Mouse (Mus musculus): Measurements from ENCODE around the gene Ube2o.

Gene Ube2o

DNA sequence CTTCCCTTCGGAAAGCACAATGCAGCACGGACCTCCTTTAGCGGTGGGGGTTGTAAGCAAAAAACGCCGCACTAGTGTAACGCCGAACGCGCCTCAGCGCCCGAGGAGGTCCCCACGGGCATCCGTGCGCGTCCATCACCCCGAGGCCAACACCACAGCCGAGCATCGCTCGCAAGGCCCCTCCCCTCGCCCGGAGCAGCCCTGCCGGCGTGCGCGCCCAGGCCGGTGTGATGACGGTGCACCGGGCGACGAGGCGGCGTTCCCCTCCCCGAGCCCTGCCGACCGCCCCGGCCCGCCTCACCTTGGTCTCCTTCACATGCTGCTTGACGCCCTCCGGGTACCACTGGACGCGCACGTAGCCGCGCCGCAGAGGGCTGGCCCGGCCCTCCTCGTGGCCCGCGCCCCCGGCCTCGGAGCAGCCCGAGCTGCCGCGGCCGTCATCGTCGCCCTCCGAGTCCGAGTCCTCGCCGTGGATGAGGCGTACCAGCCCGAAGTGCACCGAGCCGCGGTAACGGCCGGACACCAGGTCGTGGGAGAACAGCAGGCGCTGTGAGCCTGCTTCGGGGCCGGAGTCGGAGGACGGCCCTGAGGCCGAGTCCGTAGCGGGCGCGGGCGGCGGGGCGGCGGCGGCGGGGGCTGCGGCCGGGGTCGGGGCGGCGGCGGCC is 404 bp downstream of the Ube2o start:
- DNase-seq (ENCODE audit: low spot score in 2 of 2) = peak; percentile 48 to 59

DNA sequence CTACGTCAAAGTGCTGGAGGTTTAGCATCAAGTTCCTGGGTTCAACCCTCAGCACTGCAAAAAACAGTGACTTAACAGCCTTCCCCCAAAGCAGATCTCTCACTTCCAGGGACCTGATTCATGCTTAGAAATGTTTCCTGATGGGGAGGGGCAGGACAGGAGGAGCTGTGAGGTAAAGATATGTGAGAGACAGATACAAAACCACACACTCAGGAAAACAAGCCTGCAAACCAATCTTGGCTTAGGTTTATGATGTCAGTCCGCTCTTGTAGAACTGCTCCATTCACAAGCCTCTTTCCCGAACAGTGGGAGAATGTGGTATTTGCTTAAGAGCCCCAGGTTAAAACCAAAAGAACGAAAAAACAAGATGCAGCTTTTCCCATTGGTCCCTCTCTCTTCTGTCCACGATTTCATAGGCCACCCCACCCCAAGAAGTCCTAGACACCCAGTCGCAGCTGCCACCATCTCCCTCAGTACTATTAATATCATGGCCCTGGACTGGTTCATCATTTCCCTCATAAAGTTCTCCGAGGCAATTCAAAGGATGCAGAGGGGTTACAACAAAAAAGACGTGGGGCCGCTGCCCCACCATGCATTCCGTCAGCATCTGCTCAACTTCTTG is 1.1 kb downstream of the Ube2o start:
- peak in 1 of 2 experiments; percentile 31 for DNase-seq (ENCODE audit: low spot score in 2 of 2)

DNA sequence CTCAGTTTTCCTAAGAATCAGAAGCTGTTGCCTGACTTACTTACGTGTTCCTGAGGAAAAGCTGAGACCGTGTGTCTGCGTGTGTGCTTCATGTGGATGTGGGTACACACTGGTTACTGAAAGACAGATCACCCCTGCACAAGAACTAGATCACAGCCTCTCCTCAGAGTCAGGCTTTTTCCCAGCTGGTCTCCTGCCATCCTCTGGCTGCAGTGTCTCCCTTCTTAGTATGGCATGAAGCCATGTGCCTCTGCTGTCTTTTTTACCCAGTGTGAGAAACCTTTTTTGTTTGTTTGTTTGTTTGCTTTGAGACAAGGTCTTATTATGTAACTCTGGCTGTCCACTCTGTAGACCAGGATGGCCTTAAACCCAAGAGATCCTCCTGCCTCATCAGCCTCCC is 2.0 kb downstream of the Ube2o start:
- no peak for DNase-seq (ENCODE audit: low spot score in 2 of 2)

DNA sequence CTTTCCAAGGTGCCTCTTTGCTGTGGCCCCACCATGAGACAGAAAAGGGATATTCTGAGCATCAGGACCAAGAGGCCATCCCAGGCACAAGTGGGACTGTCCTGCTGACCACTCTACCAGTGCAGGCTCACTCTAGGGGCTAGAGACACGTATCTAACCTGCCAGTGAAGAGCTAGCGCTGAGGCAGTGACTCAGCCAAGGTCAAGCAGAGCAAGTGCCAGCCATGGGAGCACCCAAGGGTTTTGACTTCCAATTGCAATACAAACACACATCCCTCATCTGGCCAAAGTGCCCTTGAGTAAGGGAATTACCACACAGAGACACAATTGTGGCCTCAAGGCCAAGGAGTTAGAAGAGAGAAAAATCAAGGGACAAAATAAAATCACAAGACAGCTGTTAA is 5.9 kb downstream of the Ube2o start:
- DNase-seq (ENCODE audit: low spot score in 2 of 2) = no peak

DNA sequence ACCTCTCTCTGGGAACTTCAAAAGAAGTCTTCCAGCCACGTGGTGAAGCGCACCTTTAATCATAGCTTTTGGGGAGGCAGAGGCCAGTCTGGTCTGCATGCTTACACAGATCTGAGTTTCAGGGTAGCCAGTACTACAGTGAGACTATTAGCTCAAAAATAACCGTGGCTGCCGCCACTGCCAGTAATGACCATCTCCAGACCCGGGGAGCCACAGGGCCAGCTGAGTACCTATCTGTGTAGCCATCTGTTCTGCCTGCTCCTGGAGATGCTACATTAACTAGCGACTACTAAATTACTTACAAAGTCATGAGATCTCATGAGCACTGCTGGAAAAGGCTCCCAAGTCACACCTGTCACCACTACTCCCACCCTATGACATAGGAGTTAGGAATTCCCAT is 6.3 kb downstream of the Ube2o start:
- DNase-seq (ENCODE audit: low spot score in 2 of 2) = no peak

DNA sequence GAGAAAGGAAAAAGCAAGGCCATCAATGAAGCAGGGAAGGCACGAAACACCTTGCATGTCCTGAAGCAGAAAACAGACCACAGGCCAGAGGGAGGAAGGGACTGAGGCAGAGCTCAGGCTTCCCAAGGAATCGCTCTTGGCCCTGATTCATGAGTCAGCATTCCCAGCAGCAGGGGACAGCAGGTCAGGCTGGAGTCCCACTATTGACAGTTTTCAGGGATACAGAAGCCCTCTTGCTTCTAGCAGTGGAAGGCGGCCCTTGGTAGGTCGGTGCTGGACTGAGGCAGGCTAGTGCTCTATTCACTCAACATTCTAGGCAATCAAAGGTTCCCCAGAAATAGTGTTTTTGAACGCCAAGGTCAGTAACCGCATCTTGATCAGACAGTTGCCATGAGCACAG is 6.8 kb downstream of the Ube2o start:
- DNase-seq (ENCODE audit: low spot score in 2 of 2) = no peak

DNA sequence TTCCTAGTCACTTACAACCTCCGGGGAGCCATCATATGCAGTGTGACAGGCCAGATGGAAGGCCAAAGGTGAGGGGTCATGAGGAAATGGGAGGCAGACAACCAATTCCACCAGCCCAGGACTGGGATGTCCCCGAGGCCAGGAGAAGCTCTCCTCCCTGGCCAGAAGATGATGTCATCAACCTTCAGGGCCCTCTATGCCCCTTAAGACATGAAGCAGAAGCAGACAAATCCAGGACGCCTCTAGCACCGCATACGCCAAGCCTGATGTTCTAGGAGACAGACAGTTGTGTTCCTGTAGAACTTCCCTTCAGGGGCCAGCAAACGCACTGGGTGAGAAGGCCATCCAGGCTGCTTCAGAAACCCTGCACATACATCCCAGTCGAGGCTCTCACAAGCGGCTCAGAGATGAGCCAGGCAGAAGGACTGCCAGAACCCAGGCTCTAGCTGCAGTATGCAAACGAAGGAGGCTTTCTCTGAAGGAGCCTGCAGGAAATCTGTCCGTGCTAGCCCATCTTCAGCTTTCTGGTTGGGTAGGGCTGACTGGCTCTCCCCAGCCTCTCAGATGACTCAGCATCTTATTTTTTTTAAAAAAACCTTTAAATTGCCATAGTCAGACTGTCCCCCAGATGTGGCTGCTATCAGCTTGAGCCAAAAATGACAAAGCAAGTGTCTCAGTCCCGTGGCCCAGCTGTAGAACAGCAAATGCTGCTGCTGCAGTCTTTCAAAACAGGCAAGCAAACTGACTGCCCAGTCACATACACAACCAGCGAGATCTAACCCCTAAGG is 8.3 kb downstream of the Ube2o start:
- peak; percentile 47 to 59 for DNase-seq (ENCODE audit: low spot score in 2 of 2)

DNA sequence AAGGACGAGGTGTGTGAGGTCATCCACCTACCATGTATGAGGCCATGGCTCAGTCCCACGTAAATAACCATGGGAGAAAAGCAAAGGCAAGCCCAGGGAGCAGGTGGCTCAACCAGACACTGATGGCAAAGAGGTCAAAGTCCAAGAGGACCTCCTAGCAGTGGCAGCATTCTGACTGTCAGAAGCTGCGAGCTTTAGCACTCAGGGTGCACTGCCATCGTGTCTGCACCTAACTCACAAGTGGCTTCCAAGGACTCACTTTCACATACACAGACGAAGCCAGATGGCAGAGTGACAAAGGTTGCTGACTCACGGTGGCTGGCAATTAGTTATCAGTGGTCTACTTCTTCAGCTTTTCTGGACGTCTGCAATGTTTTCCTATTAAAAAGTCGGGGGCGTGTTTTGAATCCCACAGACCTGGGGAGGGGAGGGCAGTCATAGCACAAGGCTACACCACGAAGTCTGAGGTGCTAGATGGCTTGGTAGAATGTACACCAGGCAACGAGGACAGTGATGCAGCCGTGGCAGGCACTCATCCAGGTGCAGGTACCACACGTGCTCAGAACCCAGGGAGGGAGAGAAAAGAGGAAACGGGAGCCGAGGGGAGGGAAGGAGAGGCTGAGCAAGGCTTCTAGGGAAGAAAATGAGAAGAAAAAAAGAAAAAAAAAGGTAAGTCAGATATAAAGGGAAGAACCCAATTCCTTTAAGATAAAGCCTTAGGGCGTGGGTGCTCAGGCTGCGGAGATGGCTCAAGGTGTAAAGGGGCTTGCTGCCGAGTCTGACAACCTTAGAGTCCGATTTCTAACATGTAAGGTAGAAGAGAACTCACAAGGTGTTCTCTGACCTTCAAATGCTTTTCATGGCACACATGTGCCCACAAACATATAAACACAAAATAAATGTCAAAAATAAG is 9.2 kb downstream of the Ube2o start:
- DNase-seq (ENCODE audit: low spot score in 2 of 2) = no peak

DNA sequence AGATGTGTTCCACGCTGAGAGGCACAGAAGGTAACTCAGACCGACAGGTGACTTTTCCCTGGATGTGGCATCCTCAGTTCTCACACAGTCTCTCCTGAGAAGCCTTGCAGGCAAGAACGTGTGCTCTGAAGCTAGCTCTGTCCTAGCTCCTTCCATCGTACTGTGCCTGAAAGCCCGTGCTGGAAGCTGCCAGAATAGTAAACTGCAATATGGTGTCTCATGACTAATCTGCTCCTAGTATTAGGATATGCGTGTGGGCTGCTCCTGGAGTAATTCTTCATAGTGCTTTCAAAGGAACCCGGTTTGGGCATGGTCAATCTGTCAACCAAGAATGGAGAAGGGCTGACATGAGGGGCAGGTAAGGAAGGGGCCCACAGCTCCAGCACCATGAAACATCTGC is 10.4 kb downstream of the Ube2o start:
- peak in 1 of 2 experiments; percentile 38 for DNase-seq (ENCODE audit: low spot score in 2 of 2)

DNA sequence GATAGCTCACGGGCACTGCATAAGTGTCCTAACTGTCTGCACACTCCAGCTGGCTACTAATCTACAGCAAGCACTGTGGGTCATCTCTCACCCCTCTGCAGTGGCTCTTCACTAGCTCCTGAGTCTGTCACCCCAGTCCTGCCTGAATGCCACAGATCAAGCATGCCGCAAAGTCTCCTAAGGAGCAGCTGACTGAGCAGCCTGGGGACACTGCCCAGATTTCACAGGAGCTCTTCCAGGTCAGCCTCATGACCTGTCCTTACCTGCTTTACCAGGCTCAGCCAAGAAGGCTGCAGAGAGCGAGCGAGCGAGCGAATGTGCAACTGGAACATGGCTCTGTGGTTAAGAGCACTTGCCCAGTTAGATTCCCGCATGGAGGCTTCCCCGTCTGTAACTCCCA is 13.7 kb downstream of the Ube2o start:
- DNase-seq (ENCODE audit: low spot score in 2 of 2) = no peak

DNA sequence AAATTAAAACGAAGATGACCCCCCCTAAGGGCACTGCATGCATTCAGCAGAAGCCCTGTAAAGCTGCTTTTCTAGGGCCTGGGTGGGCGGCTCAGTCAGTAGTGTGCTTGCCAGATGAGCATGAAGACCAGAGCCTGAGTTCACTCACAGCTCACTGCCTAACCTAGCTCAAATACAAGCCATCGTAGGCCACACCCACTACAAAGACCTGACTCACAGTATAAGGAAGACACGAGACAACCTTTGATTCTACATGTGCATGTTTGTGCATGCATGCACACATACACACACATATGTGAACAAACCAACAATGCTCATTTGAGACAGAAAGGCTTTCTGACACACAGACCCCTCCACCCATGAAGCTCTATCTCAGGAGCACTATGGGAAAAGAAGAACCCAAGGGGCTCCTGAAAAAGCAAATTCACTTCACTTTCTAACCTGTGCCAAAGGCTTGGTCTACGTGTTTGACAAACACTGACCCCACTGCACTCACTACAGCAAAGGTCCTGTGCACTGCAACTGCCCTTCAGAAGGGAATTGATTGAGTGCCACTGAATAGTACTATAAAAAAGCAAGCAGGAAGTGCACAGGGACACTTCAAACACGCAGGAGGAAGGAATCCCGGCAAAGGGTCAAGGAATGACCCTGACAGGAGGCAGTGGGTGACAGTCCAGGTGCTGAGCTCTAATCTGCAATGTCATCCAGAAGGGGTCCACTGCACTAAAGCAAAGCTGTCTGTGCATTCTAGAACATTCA is 15.8 kb downstream of the Ube2o start:
- DNase-seq (ENCODE audit: low spot score in 2 of 2) = no peak

DNA sequence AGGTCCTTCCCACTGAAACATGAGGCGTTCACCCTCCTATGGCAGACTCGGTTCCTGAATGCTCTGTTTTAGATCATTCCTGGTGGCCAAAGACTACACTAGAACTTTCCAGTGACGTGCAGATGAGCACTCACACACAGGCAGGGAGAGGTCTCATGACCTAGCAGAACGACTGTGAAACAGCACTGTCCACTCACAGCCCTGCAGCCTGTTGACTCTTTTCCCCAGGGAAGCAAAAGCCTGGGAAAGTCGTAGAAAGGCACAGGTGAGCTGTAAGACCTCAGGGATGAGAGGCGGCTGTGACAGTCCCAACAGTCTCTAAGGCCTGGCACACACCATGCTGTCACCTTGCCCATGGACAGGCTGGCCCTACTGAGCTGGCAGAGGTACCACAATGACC is 24.9 kb downstream of the Ube2o start:
- no peak for DNase-seq (ENCODE audit: low spot score in 2 of 2)

DNA sequence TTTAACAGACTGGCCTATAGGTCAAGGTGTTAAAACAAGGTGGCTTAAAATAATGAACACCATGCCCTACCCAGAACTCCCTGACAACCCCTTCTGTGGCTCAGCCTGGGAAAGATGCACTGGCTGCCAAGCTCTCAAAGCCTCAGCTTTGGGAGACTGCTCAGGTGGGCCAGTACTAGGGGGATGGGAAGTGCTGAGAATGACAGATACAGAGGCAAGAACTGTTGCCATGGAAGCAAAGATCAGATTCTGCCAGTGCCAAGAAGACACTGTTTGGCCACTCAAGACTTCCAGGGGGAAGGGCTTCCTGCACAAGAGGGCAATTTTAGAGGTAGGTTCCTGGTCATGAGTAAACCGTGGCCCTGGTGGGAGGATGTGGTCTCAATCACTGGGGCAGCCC is 25.7 kb downstream of the Ube2o start:
- no peak for DNase-seq (ENCODE audit: low spot score in 2 of 2)

DNA sequence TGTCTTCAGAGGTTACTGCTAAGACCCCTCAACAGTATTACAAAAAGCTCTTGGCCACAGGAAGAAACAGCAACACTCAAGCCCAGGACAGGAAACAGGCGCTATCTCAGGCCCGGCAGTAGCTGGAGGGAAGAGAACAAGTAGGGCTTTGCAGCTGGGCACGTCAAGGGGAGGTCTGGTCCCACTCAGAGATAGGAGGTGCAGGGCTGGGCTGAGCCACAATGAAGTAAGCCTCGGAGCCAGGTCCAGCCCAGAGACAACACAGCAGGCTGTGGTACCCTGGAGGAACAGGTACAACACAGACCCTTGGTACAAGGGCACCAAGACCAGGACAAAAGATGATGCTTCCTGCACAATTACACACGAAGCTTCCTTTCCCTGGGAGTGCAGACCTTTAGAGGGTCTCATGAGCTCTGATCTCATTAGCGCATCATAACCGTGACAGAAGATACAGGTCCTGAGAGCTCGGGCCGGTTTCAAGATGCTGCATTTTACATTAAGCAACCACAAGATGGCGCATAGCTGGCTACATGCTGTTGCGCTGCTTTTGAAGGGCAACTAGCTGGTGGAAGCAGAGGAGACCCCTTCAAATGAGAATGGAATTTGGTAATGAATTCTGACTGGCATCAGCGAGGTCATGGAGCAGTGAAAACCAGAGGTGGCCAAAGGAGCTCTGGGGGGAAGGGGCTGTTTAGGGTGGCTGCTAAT is 26.9 kb downstream of the Ube2o start:
- no peak for DNase-seq (ENCODE audit: low spot score in 2 of 2)

DNA sequence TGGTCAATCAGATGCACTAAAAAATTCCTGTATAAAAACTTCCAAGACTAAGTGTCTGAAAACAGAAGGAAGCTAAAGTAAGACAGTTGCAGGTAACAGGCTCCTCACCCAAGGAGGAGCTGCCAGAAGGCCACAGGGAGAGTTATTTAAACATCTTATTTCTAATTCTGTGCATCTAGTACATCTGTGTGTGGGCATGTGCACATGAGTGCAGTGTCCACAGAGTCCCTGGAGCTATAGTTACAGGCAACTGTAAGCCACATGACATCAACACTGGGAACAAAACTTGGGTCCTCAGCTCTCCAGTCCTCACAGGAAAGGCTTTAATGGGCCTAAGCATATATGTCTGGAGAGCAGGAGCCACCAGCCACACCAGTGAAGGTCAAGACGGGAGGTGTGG is 29.1 kb downstream of the Ube2o start:
- DNase-seq (ENCODE audit: low spot score in 2 of 2) = no peak

DNA sequence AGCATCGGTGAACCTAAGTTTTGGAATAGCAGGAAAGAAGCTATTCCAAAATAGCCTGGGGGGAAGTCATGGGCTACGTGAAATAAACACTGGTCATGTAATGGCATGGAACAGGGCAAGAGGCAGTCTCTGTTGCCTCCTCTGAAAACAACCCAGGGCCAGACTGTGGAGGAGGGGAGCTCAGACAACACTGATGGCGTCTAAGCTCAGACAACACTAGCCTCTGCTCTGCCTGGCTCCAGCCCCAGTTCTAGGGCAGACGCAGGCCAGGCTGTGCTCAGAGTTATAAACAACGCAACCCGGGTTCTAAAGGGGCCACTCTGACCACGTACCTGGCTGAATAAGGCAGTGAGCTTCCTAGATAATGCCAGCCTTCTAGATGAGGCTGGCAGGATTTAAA is 30.5 kb downstream of the Ube2o start:
- no peak for DNase-seq (ENCODE audit: low spot score in 2 of 2)

DNA sequence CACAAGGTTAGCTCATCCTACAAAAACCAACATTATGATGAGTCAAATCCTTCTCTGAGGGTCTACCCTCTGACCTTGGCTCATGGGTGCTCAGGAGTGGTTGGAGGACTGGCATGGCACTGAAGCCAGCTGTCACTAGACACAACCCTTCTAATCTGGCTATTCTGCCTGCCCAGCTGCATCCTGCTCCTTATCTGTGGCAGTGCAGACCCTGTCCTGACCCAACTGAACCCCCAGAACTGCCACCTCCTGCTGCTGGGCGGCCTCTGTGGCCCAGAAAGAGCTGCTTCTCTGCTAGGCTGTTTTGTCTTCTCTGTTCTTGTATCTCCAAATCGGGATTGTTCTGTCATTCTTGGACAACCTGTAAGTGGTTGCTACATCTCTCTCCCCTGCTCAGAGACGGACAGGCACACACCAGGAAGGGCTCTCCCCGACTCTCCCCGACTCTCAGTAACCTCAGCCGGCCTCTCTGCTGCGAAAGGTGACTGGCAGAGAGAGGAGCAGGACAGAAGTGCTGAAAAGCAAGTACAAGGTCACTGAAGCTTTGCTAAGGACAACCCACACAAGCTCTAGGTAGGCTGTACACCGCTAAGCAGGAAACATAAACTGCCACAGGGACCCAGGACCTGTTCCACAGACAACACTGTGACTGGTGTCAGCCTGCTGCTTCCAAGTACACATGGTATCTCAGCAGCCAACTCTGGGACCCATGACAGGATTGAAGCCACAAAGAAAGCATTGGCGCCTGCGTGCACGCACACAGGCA is 31.8 kb downstream of the Ube2o start:
- DNase-seq (ENCODE audit: low spot score in 2 of 2) = no peak

DNA sequence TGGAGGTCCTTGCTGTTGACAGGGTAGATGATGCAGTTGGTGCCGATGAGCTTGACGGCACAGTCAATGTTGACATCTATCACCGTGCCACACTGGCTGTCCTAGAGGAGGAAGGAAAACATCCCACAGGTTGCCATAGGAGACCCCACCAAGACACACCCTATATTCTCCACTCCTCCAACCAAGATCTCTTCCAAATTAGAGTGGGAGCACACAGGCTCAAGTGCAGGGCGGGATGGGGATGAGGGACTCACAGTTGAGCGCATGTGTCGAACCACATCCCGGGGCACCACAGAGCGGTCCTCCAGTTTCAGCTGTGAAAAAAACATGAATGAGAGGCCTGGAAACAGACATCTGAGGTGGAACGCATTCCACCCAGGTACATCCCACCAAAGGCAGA is 32.5 kb downstream of the Ube2o start:
- DNase-seq (ENCODE audit: low spot score in 2 of 2) = no peak

DNA sequence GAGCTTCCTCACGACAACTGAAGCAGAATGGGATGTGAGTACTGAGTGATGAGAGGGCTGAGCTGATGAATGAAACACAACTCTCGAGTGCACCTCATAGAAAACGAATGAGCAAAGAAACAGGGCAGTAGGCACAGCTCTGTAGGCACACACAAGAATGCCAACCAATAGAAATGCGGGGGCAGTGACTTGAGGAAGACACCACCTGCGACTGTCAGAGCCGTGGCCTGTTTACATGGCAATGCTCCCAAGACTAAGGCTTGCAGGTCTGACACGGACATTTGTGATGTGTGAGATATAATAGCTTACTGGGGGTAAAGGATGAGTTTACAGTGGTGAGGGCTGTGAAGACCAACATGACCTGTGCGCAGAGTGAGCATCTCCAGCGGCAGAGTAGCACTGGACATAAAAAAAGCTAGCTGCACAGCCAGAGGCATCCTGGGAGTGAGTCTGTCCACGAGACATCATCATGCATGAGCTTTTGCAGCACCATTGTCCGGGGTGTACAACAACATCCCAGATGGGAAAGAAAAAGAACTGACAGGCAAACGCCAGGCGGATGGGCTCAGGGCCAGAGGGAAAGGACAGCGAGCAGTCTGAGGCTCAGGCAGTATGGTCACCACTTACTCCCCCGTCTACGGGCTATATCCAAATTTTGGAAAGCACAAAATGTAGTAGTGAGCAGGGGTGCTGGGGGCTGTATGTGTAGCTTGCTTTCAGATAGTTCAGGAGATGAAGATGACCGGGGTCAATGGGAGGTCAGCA is 33.8 kb downstream of the Ube2o start:
- no peak for DNase-seq (ENCODE audit: low spot score in 2 of 2)
